Mouse (Mus musculus): ENCODE measurements around the gene Hic1.
"Not testable (repeated sequence)": the region's sequence is repeated elsewhere in the genome, so short reads cannot be mapped to it uniquely, and the experiment has no call there.

Gene Hic1

GRCm38 (mm10) chr11:75192336-75193214 is 23.3 kb upstream of the Hic1 start:
- DNase-seq: peak; percentile 89

- DNase-seq: peak; percentile 64
Observed at GRCm38 (mm10) chr11:75191841-75192240, 22.5 kb upstream of the Hic1 start.

- peak; percentile 49 for DNase-seq
Observed at GRCm38 (mm10) chr11:75190905-75191441, 21.7 kb upstream of the Hic1 start, which contains the start of gene Dph1. TSS of gene Dph1 (minus strand) at chr11:75191241.

GRCm38 (mm10) chr11:75190371-75190724 is 21.0 kb upstream of the Hic1 start:
- DNase-seq: peak; percentile 84

GRCm38 (mm10) chr11:75189713-75190370 is 20.5 kb upstream of the Hic1 start:
- peak; percentile 44 for DNase-seq

GRCm38 (mm10) chr11:75184986-75185385 is 15.7 kb upstream of the Hic1 start:
- no peak for DNase-seq

GRCm38 (mm10) chr11:75184573-75184972 is 15.3 kb upstream of the Hic1 start:
- DNase-seq: no peak

DNA sequence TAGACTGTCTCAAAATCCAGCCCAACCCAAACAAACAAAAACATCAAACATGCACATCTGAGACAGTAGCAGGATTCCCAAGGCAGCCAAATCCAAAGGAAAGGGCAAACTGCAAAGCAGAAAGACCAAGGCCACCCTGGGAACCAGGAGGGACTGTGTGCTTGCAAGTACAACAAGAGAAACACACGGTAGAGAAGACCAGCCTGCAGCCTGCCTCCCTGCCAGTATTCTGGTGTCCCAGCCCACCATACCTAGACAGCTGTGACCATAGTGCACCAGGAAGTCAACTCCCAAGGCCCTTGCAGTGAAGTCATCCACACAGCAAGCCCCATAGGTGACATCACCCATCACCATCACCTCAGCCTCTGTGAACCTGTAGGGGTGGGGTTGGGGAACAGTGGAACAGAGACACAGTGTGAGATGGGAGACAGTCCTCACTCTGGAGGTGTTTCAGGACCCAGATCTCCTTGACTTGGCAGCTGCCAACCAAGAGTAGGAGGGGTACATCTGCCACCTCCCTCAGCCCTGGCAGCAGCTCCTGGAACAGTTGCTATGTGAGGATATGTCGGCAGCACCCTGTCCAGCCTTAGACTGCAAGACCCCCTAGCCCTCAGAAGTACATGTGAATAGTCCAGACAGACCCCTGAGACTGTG is 14.7 kb upstream of the Hic1 start:
- no peak for DNase-seq

DNA sequence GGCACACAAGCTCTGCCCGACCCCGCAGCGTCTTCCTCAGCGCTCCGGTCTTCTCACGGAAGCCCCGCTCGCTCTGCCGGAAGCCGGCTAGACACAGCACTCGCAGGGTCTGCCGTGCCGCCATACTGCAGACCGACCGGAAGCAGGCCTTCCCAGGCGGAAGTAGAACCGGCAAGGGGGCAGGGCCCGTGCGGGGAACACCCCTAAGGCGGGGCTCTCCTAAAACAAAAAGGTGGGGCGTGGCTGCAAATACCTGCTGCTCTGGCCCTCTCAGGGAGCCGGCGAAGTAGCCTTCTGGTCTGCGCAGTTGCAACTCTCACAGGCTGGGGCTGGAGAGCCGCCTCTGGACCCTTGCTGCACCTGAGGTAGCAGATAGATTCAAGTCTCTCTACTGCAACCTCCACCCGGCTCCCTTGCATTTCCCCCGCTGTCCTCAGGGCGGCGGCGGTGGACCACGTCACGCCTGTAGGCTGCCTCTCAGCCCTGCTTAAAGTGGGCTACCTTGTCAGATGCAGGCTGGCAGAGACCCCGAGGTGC is 9.4 kb upstream of the Hic1 start, which contains the start of gene Ovca2:
Ovca2 (minus strand) TSS at position 164 of the 537 bp plus-strand sequence.
- DNase-seq: peak; percentile 89

- peak; percentile 39 for DNase-seq
Observed at GRCm38 (mm10) chr11:75178011-75178410, 8.7 kb upstream of the Hic1 start.

DNA sequence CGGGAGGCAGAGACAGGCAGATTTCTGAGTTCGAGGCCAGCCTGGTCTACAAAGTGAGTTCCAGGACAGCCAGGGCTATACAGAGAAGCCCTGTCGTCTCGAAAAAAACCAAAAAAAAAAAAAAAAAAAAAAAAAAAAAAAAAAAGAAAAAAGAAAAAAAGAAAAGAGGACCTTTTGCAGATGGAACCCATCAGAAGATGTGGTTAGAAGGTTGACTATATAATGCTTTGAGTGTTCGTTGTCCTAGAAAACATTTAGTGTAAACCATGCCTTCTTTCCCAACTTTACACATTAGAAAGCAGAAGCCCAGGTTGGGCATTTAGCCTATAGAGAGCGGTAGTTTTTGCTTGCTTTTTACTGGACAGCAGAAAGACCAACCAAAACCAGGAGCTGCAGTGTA is 5.3 kb upstream of the Hic1 start:
- DNase-seq: not testable (repeated sequence)

- no peak for DNase-seq
Observed at GRCm38 (mm10) chr11:75173799-75174165, 4.5 kb upstream of the Hic1 start.

- peak; percentile 87 for DNase-seq
Observed at GRCm38 (mm10) chr11:75173095-75173798, 3.9 kb upstream of the Hic1 start.

- peak; percentile 71 for DNase-seq
Observed at GRCm38 (mm10) chr11:75172151-75173094, 3.1 kb upstream of the Hic1 start.

DNA sequence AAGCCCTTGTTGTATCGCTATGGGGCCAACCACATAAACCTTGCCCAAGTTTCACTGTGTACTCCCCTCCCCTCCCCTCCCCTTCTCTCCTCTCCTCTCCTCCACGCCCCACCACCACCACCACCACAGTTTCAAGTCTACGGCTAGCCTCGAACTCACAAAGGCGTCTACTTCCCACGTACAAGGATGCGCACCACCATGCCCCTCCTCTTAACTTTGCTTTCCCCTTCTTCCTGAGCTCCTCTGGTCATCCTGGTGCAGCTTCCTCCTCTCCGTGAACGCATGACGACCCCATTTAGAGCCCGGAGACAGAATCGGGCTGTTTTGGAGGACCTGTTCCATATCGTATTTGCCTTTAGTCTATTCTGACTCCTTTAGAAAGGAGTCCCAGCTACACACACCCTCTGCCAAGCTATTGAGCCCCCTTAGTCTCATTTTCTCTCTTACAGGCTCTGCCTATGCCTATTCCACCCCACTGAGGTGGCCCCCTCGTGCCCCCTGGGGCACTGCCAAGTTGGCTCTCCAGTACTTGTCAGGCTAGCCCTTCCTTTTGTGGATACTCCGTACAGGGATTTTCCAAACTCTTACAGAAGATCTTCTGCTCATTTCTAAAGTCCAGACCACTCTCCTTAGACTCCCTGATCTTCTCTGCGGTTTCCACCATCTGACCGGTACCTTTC is 2.0 kb upstream of the Hic1 start:
- peak; percentile 63 for DNase-seq

DNA sequence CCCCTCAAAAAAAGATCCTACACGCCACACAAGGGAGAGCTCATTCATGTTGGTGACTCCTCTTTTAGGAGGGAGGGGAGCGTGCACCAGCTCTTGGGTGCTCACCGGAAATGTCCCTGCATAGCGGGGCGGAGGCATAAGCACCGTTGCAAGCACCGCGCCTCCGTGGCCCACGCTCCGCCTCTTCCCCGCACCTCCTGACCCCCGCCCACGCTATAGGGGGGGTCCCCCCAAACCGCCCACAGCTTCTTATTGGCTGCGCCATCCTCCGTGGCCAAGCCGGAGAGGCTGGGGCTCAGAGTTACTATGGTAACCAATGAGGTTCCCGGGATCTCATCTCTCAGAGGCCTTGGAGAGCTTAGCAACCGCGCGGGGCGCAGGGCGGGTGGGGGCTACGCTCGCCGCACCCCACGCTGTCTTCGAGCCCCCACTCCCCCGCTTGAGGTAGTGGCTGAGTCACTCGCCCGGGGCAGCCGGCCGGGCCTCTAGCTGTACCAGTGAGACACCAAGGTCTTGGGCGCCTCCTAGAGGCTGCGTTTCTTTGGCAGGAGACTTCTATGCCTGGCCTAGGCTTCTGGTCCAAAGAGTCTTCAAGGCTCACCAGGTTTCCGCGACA is 925 bp upstream of the Hic1 start:
- peak; percentile 93 for DNase-seq

- DNase-seq: peak; percentile 79
Observed at GRCm38 (mm10) chr11:75168590-75169361, 543 bp downstream of the Hic1 start.

GRCm38 (mm10) chr11:75167643-75168589 is 1.4 kb downstream of the Hic1 start:
- DNase-seq: no peak
